Mouse (Mus musculus): ENCODE results near the gene Luzp2. TPM values are rescaled to one million over a fixed set of nuclear protein-coding genes. Genes with fewer than 3 reads are reported as not detected.
"Not testable (repeated sequence)": the region's sequence is repeated elsewhere in the genome, so short reads cannot be mapped to it uniquely, and the experiment has no call there.

Luzp2 gene
- polyA plus RNA-seq, 1 experiment from 2014 or later = 0.73 TPM

- no peak overlapping the region for H3K4me3 ChIP-seq (ENCODE audit: low read depth, low read length)
- H3K27me3 ChIP-seq (ENCODE audit: control insufficient read depth, insufficient read depth, low read length) = no peaks in the 10 kb centered on the region
- no peak overlapping the region for H3K4me2 ChIP-seq
- H3K27ac ChIP-seq (ENCODE audit: low read depth, low read length) = no peak overlapping the region
- H3K36me3 ChIP-seq (ENCODE audit: control insufficient read depth, insufficient read depth, low read length) = no peaks in the 10 kb centered on the region
- H3K9ac ChIP-seq (ENCODE audit: low read depth, low read length) = no peak overlapping the region
- 82% methylated on average over 2 of the region's 2 CpGs for WGBS (ENCODE audit: insufficient replicate concordance)
- H3K9me3 ChIP-seq (replicated peaks; ENCODE audit: control insufficient read depth, low read length) = no peaks in the 10 kb centered on the region
- H3K4me1 ChIP-seq (ENCODE audit: control insufficient read depth, insufficient read depth, low read length) = no peaks in the 10 kb centered on the region
- no peak for ATAC-seq (replicated peaks; ENCODE audit: insufficient number of reproducible peaks, low FRiP score, low TSS enrichment)
These were observed 121.5 kb downstream of the Luzp2 start for GRCm38 (mm10) chr7:54956759-54957158.

GRCm38 (mm10) chr7:54962678-54963077 lies 127.4 kb downstream of the Luzp2 start:
- Histone ChIP-seq H3K27me3 (ENCODE audit: control insufficient read depth, insufficient read depth, low read length) (no peaks in the 10 kb centered on the region), H3K4me2 (no peak overlapping the region), H3K4me3 (ENCODE audit: low read depth, low read length) (no peak overlapping the region), H3K36me3 (ENCODE audit: control insufficient read depth, insufficient read depth, low read length) (no peaks in the 10 kb centered on the region), H3K9me3 (replicated peaks; ENCODE audit: control insufficient read depth, low read length) (no peaks in the 10 kb centered on the region), H3K27ac (ENCODE audit: low read depth, low read length) (no peak overlapping the region), H3K4me1 (ENCODE audit: control insufficient read depth, insufficient read depth, low read length) (no peaks in the 10 kb centered on the region), H3K9ac (ENCODE audit: low read depth, low read length) (no peak overlapping the region)
- ATAC-seq (replicated peaks; ENCODE audit: insufficient number of reproducible peaks, low FRiP score, low TSS enrichment) = no peak
- 75% methylated on average over 4 of the region's 4 CpGs for WGBS (ENCODE audit: insufficient replicate concordance)

- no peak for ATAC-seq (replicated peaks; ENCODE audit: insufficient number of reproducible peaks, low FRiP score, low TSS enrichment)
- no peak overlapping the region for H3K4me3 ChIP-seq (ENCODE audit: low read depth, low read length)
- H3K27ac ChIP-seq (ENCODE audit: low read depth, low read length) = no peak overlapping the region
- no peaks in the 10 kb centered on the region for H3K27me3 ChIP-seq (ENCODE audit: control insufficient read depth, insufficient read depth, low read length)
- H3K4me1 ChIP-seq (ENCODE audit: control insufficient read depth, insufficient read depth, low read length) = peaks cover 2% of the 10 kb centered on the region; the same call in 1 of the 2 replicates
- H3K36me3 ChIP-seq (ENCODE audit: control insufficient read depth, insufficient read depth, low read length) = no peaks in the 10 kb centered on the region
- H3K4me2 ChIP-seq = no peak overlapping the region
- no peak overlapping the region for H3K9ac ChIP-seq (ENCODE audit: low read depth, low read length)
- no peaks in the 10 kb centered on the region; the same call in 1 of the 2 replicates for H3K9me3 ChIP-seq (replicated peaks; ENCODE audit: control insufficient read depth, low read length)
These were observed 142.1 kb downstream of the Luzp2 start for GRCm38 (mm10) chr7:54977372-54977771.

GRCm38 (mm10) chr7:54980585-54980984 lies 145.3 kb downstream of the Luzp2 start:
- H3K4me3 ChIP-seq (ENCODE audit: low read depth, low read length) = no peak overlapping the region
- peak; percentile 46; the same call in 1 of the 2 replicates for ATAC-seq (replicated peaks; ENCODE audit: insufficient number of reproducible peaks, low FRiP score, low TSS enrichment)
- WGBS (ENCODE audit: insufficient replicate concordance) = 49% methylated on average over 4 of the region's 4 CpGs
- no peaks in the 10 kb centered on the region for H3K36me3 ChIP-seq (ENCODE audit: control insufficient read depth, insufficient read depth, low read length)
- H3K4me1 ChIP-seq (ENCODE audit: control insufficient read depth, insufficient read depth, low read length) = peaks cover 2% of the 10 kb centered on the region; the same call in 1 of the 2 replicates
- H3K27ac ChIP-seq (ENCODE audit: low read depth, low read length) = no peak overlapping the region
- H3K9ac ChIP-seq (ENCODE audit: low read depth, low read length) = no peak overlapping the region
- no peak overlapping the region for H3K4me2 ChIP-seq
- no peaks in the 10 kb centered on the region for H3K9me3 ChIP-seq (replicated peaks; ENCODE audit: control insufficient read depth, low read length)
- H3K27me3 ChIP-seq (ENCODE audit: control insufficient read depth, insufficient read depth, low read length) = no peaks in the 10 kb centered on the region

GRCm38 (mm10) chr7:55000397-55000796 lies 165.1 kb downstream of the Luzp2 start:
- H3K4me3 ChIP-seq (ENCODE audit: low read depth, low read length) = no peak overlapping the region
- no peak for ATAC-seq (replicated peaks; ENCODE audit: insufficient number of reproducible peaks, low FRiP score, low TSS enrichment)
- no peak overlapping the region for H3K9ac ChIP-seq (ENCODE audit: low read depth, low read length)
- no peaks in the 10 kb centered on the region for H3K27me3 ChIP-seq (ENCODE audit: control insufficient read depth, insufficient read depth, low read length)
- 69% methylated on average over 2 of the region's 2 CpGs for WGBS (ENCODE audit: insufficient replicate concordance)
- no peaks in the 10 kb centered on the region for H3K9me3 ChIP-seq (replicated peaks; ENCODE audit: control insufficient read depth, low read length)
- H3K36me3 ChIP-seq (ENCODE audit: control insufficient read depth, insufficient read depth, low read length) = no peaks in the 10 kb centered on the region
- no peak overlapping the region for H3K27ac ChIP-seq (ENCODE audit: low read depth, low read length)
- H3K4me1 ChIP-seq (ENCODE audit: control insufficient read depth, insufficient read depth, low read length) = no peaks in the 10 kb centered on the region
- H3K4me2 ChIP-seq = no peak overlapping the region

- Histone ChIP-seq H3K9ac (ENCODE audit: low read depth, low read length) (no peak overlapping the region), H3K9me3 (replicated peaks; ENCODE audit: control insufficient read depth, low read length) (no peaks in the 10 kb centered on the region), H3K4me2 (no peak overlapping the region), H3K4me1 (ENCODE audit: control insufficient read depth, insufficient read depth, low read length) (no peaks in the 10 kb centered on the region), H3K27me3 (ENCODE audit: control insufficient read depth, insufficient read depth, low read length) (no peaks in the 10 kb centered on the region), H3K36me3 (ENCODE audit: control insufficient read depth, insufficient read depth, low read length) (no peaks in the 10 kb centered on the region), H3K4me3 (ENCODE audit: low read depth, low read length) (no peak overlapping the region), H3K27ac (ENCODE audit: low read depth, low read length) (no peak overlapping the region)
- ATAC-seq (replicated peaks; ENCODE audit: insufficient number of reproducible peaks, low FRiP score, low TSS enrichment) = no peak
- 71% methylated on average over 4 of the region's 4 CpGs for WGBS (ENCODE audit: insufficient replicate concordance)
These were observed 174.0 kb downstream of the Luzp2 start for GRCm38 (mm10) chr7:55009173-55009771.

GRCm38 (mm10) chr7:55133850-55134249 lies 298.6 kb downstream of the Luzp2 start:
- not testable (repeated sequence) for H3K36me3 ChIP-seq (ENCODE audit: control insufficient read depth, insufficient read depth, low read length); H3K4me1 ChIP-seq (ENCODE audit: control insufficient read depth, insufficient read depth, low read length); H3K4me3 ChIP-seq (ENCODE audit: low read depth, low read length); H3K27ac ChIP-seq (ENCODE audit: low read depth, low read length); H3K27me3 ChIP-seq (ENCODE audit: control insufficient read depth, insufficient read depth, low read length); ATAC-seq (replicated peaks; ENCODE audit: insufficient number of reproducible peaks, low FRiP score, low TSS enrichment); H3K9me3 ChIP-seq (replicated peaks; ENCODE audit: control insufficient read depth, low read length); H3K4me2 ChIP-seq; H3K9ac ChIP-seq (ENCODE audit: low read depth, low read length)
- WGBS (ENCODE audit: insufficient replicate concordance) = 76% methylated on average over 1 of the region's 2 CpGs

GRCm38 (mm10) chr7:55188927-55189326 lies 353.6 kb downstream of the Luzp2 start:
- no peak overlapping the region for H3K9ac ChIP-seq (ENCODE audit: low read depth, low read length)
- no peaks in the 10 kb centered on the region for H3K27me3 ChIP-seq (ENCODE audit: control insufficient read depth, insufficient read depth, low read length)
- no peak overlapping the region for H3K27ac ChIP-seq (ENCODE audit: low read depth, low read length)
- H3K4me3 ChIP-seq (ENCODE audit: low read depth, low read length) = no peak overlapping the region
- 80% methylated on average over 10 of the region's 10 CpGs for WGBS (ENCODE audit: insufficient replicate concordance)
- no peak overlapping the region for H3K4me2 ChIP-seq
- ATAC-seq (replicated peaks; ENCODE audit: insufficient number of reproducible peaks, low FRiP score, low TSS enrichment) = no peak
- no peaks in the 10 kb centered on the region for H3K4me1 ChIP-seq (ENCODE audit: control insufficient read depth, insufficient read depth, low read length)
- H3K9me3 ChIP-seq (replicated peaks; ENCODE audit: control insufficient read depth, low read length) = no peaks in the 10 kb centered on the region
- no peaks in the 10 kb centered on the region for H3K36me3 ChIP-seq (ENCODE audit: control insufficient read depth, insufficient read depth, low read length)

- Histone ChIP-seq H3K4me3 (ENCODE audit: low read depth, low read length) (no peak overlapping the region), H3K9me3 (replicated peaks; ENCODE audit: control insufficient read depth, low read length) (no peaks in the 10 kb centered on the region), H3K36me3 (ENCODE audit: control insufficient read depth, insufficient read depth, low read length) (no peaks in the 10 kb centered on the region), H3K9ac (ENCODE audit: low read depth, low read length) (no peak overlapping the region), H3K27me3 (ENCODE audit: control insufficient read depth, insufficient read depth, low read length) (no peaks in the 10 kb centered on the region), H3K27ac (ENCODE audit: low read depth, low read length) (no peak overlapping the region), H3K4me2 (no peak overlapping the region), H3K4me1 (ENCODE audit: control insufficient read depth, insufficient read depth, low read length) (no peaks in the 10 kb centered on the region)
- no peak for ATAC-seq (replicated peaks; ENCODE audit: insufficient number of reproducible peaks, low FRiP score, low TSS enrichment)
- 72% methylated on average over 2 of the region's 2 CpGs for WGBS (ENCODE audit: insufficient replicate concordance)
These were observed 354.2 kb downstream of the Luzp2 start for GRCm38 (mm10) chr7:55189496-55189895.

Data from heart, embryonic 11.5 days (tissue).